Mouse (Mus musculus): ENCODE results near the gene Vmn1r222. TPM values are rescaled to one million over a fixed set of nuclear protein-coding genes. Genes with fewer than 3 reads are reported as not detected.
"Not testable (repeated sequence)": the region's sequence is repeated elsewhere in the genome, so short reads cannot be mapped to it uniquely, and the experiment has no call there.

Vmn1r222 gene
- polyA plus RNA-seq, 1 experiment from 2014 or later = not detected

GRCm38 (mm10) chr13:23258546-23259048 is 22.9 kb upstream of the Vmn1r222 start:
- DNase-seq (ENCODE audit: low spot score) = no peak
- Histone ChIP-seq H3K9me3 (ENCODE audit: control insufficient read depth, low read length) (no peaks in the 10 kb centered on the region), H3K4me1 (ENCODE audit: control insufficient read depth, insufficient read depth, low read length) (no peaks in the 10 kb centered on the region), H3K36me3 (ENCODE audit: control insufficient read depth, insufficient read depth, low read length) (no peaks in the 10 kb centered on the region), H3K4me2 (ENCODE audit: low read depth, severe bottlenecking) (no peak overlapping the region), H3K9ac (ENCODE audit: low read length) (no peak overlapping the region), H3K27ac (replicated peaks; ENCODE audit: low read depth, low read length) (no peak overlapping the region), H3K4me3 (ENCODE audit: low read depth, low read length) (no peak overlapping the region), H3K27me3 (ENCODE audit: control insufficient read depth, insufficient read depth, low read length) (no peaks in the 10 kb centered on the region)
- ATAC-seq (ENCODE audit: insufficient number of reproducible peaks, low FRiP score, low TSS enrichment, low read depth) = no peak
- WGBS = 76% methylated on average over 2 of the region's 2 CpGs

- not testable (repeated sequence) for H3K27ac ChIP-seq (replicated peaks; ENCODE audit: low read depth, low read length); H3K9me3 ChIP-seq (ENCODE audit: control insufficient read depth, low read length); DNase-seq (ENCODE audit: low spot score); H3K9ac ChIP-seq (ENCODE audit: low read length); H3K4me1 ChIP-seq (ENCODE audit: control insufficient read depth, insufficient read depth, low read length); H3K4me3 ChIP-seq (ENCODE audit: low read depth, low read length); H3K27me3 ChIP-seq (ENCODE audit: control insufficient read depth, insufficient read depth, low read length); H3K4me2 ChIP-seq (ENCODE audit: low read depth, severe bottlenecking); H3K36me3 ChIP-seq (ENCODE audit: control insufficient read depth, insufficient read depth, low read length); ATAC-seq (ENCODE audit: insufficient number of reproducible peaks, low FRiP score, low TSS enrichment, low read depth)
- 78% methylated on average over 1 of the region's 1 CpGs for WGBS
These were observed 11.1 kb upstream of the Vmn1r222 start, which contains the start of gene Vmn1r223 for GRCm38 (mm10) chr13:23246834-23247233. Gene Vmn1r223 (plus strand): TSS chr13:23247134.

- not testable (repeated sequence) for H3K9ac ChIP-seq (ENCODE audit: low read length); DNase-seq (ENCODE audit: low spot score); H3K9me3 ChIP-seq (ENCODE audit: control insufficient read depth, low read length); H3K4me2 ChIP-seq (ENCODE audit: low read depth, severe bottlenecking); ATAC-seq (ENCODE audit: insufficient number of reproducible peaks, low FRiP score, low TSS enrichment, low read depth); H3K36me3 ChIP-seq (ENCODE audit: control insufficient read depth, insufficient read depth, low read length); H3K27me3 ChIP-seq (ENCODE audit: control insufficient read depth, insufficient read depth, low read length); H3K4me1 ChIP-seq (ENCODE audit: control insufficient read depth, insufficient read depth, low read length); H3K27ac ChIP-seq (replicated peaks; ENCODE audit: low read depth, low read length); H3K4me3 ChIP-seq (ENCODE audit: low read depth, low read length)
- WGBS = 92% methylated on average over 2 of the region's 2 CpGs
These were observed 21.9 kb downstream of the Vmn1r222 start, which contains the start of gene Vmn1r221 for GRCm38 (mm10) chr13:23213827-23214226. Gene Vmn1r221 (plus strand): TSS chr13:23214127.

GRCm38 (mm10) chr13:23203885-23204284 is 31.9 kb downstream of the Vmn1r222 start:
- not testable (repeated sequence) for H3K4me3 ChIP-seq (ENCODE audit: low read depth, low read length); H3K9me3 ChIP-seq (ENCODE audit: control insufficient read depth, low read length); H3K27ac ChIP-seq (replicated peaks; ENCODE audit: low read depth, low read length); H3K27me3 ChIP-seq (ENCODE audit: control insufficient read depth, insufficient read depth, low read length); H3K9ac ChIP-seq (ENCODE audit: low read length); H3K36me3 ChIP-seq (ENCODE audit: control insufficient read depth, insufficient read depth, low read length); DNase-seq (ENCODE audit: low spot score); H3K4me2 ChIP-seq (ENCODE audit: low read depth, severe bottlenecking); ATAC-seq (ENCODE audit: insufficient number of reproducible peaks, low FRiP score, low TSS enrichment, low read depth); H3K4me1 ChIP-seq (ENCODE audit: control insufficient read depth, insufficient read depth, low read length)
- WGBS = 83% methylated on average over 1 of the region's 1 CpGs

- H3K9ac ChIP-seq (ENCODE audit: low read length) = no peak within 1 kb of the TSS
- H3K4me1 ChIP-seq (ENCODE audit: control insufficient read depth, insufficient read depth, low read length) = no peaks in the 10 kb centered on the region
- H3K36me3 ChIP-seq (ENCODE audit: control insufficient read depth, insufficient read depth, low read length) = no peaks in the 10 kb centered on the region
- ATAC-seq (ENCODE audit: insufficient number of reproducible peaks, low FRiP score, low TSS enrichment, low read depth) (no peak), DNase-seq (ENCODE audit: low spot score) (no peak)
- H3K27me3 ChIP-seq (ENCODE audit: control insufficient read depth, insufficient read depth, low read length) = no peaks in the 10 kb centered on the region
- H3K4me3 ChIP-seq (ENCODE audit: low read depth, low read length) = no peak within 1 kb of the TSS
- no peak within 1 kb of the TSS for H3K27ac ChIP-seq (replicated peaks; ENCODE audit: low read depth, low read length)
- no peak within 1 kb of the TSS for H3K4me2 ChIP-seq (ENCODE audit: low read depth, severe bottlenecking)
- WGBS = 85% methylated on average over 2 of the region's 2 CpGs
- H3K9me3 ChIP-seq (ENCODE audit: control insufficient read depth, low read length) = no peaks in the 10 kb centered on the region
These were observed 47.9 kb downstream of the Vmn1r222 start, which contains the start of gene Vmn1r220 for GRCm38 (mm10) chr13:23187875-23188274. Gene Vmn1r220 (minus strand): TSS chr13:23187975.

Other genes with a start within 250 kb of the Vmn1r222 start
- gene Vmn1r213, start 228.3 kb downstream of the Vmn1r222 start, polyA plus RNA-seq (2014; fragmentation: Nextera tagmentation; extraction: Ambion mirVana) = not detected in 2 replicates
- gene Vmn1r214, start 205.5 kb downstream of the Vmn1r222 start, polyA plus RNA-seq (2014; fragmentation: Nextera tagmentation; extraction: Ambion mirVana) = not detected in 2 replicates
- not detected in 2 replicates for gene Vmn1r215, start 167.9 kb downstream of the Vmn1r222 start, polyA plus RNA-seq (2014; fragmentation: Nextera tagmentation; extraction: Ambion mirVana)
- gene Vmn1r217, start 117.7 kb downstream of the Vmn1r222 start, polyA plus RNA-seq (2014; fragmentation: Nextera tagmentation; extraction: Ambion mirVana) = not detected in 2 replicates
- not detected in 2 replicates for gene Vmn1r218, start 102.8 kb downstream of the Vmn1r222 start, polyA plus RNA-seq (2014; fragmentation: Nextera tagmentation; extraction: Ambion mirVana)
- 0.03 and 0.04 TPM in 2 replicates for gene Vmn1r219, start 76.6 kb downstream of the Vmn1r222 start, polyA plus RNA-seq (2014; fragmentation: Nextera tagmentation; extraction: Ambion mirVana)
- not detected in 2 replicates for gene Vmn1r220, start 48.0 kb downstream of the Vmn1r222 start, polyA plus RNA-seq (2014; fragmentation: Nextera tagmentation; extraction: Ambion mirVana)
- gene Vmn1r221, start 21.8 kb downstream of the Vmn1r222 start, polyA plus RNA-seq (2014; fragmentation: Nextera tagmentation; extraction: Ambion mirVana) = not detected in 2 replicates
- 0.04 TPM in 1 of 2 replicates, not detected in the other for gene Vmn1r223, start 11.2 kb upstream of the Vmn1r222 start, polyA plus RNA-seq (2014; fragmentation: Nextera tagmentation; extraction: Ambion mirVana)
- gene Zfp322a, start 133.3 kb upstream of the Vmn1r222 start, polyA plus RNA-seq (2014; fragmentation: Nextera tagmentation; extraction: Ambion mirVana) = 71.9 and 76.4 TPM in 2 replicates
- 16.3 and 17.4 TPM in 2 replicates for gene Abt1, start 187.9 kb upstream of the Vmn1r222 start, polyA plus RNA-seq (2014; fragmentation: Nextera tagmentation; extraction: Ambion mirVana)
- gene Btn1a1, start 230.0 kb upstream of the Vmn1r222 start, polyA plus RNA-seq (2014; fragmentation: Nextera tagmentation; extraction: Ambion mirVana) = not detected in 2 replicates